Mouse (Mus musculus): Measurements from ENCODE around the gene Inip. TPM values are rescaled to one million over a fixed set of nuclear protein-coding genes. Genes with fewer than 3 reads are reported as not detected.

The Inip gene
- polyA plus RNA-seq, 1 experiment from 2014 or later = 100 TPM

DNA sequence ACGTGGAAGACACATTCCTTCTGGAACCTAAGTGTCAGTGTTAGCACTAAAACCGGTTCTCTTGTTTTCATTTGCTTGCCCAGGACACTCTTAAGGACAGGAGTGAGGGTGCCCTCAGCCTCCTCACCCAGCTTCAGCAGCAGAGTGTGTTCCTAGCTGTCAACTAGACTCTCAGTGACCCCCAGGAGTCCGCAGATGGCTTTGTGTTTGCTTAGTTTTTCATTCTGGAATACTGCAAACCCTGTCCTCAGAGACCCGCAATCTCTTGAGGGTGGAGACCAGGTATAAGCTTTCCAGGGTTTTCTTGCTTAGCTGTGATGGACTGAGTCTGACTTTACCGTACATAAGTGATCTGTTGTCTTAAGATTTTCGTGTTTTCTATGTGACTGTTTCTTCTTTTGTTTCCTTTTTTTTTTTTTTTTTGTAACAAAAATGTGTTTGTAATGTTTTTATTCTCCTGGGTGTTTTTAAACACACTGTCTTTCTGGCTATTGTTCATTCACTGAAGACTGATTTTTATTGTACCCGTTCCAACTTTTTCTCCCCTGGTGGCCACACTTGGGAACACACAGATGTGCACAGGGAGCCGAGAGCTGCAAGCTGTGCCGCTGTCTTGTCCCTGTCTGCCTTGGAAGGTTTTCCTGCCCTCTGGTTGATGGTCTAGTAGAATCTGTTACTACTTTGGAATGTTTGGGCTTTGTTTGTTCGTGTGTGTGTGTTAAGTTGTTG, 40.6 kb downstream of the Inip start:
- Histone ChIP-seq H3K36me3 (replicated peaks) (no peaks in the 10 kb centered on the region), H3K9ac (no peak overlapping the region), H3K27ac (no peak overlapping the region), H3K4me1 (peaks cover 10% of the 10 kb centered on the region), H3K4me3 (replicated peaks) (no peak overlapping the region), H3K27me3 (no peaks in the 10 kb centered on the region), H3K9me3 (no peaks in the 10 kb centered on the region), H3K4me2 (no peak overlapping the region)
- WGBS = 64% methylated on average over 10 of the region's 10 CpGs
- no peak for ATAC-seq (ENCODE audit: low FRiP score)

DNA sequence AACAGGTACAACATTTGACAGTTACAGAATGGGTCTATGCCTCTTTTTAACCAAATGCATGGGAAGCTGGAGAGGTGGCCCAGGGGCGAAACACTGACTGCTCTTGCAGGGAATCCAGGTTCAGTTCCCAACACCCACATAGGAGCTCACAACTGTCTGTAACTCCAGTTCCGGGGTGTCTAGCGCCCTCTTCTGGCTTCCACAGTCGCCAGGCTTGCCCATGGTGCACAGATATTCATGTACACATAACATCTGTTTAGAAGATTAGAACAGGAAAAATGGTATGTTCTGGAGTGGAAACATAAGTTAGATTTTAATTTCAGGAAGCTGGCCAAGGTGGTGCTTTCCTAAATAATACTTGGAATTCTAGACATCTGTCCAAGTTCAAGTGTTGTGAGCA, 41.4 kb downstream of the Inip start:
- Histone ChIP-seq H3K9ac (no peak overlapping the region), H3K4me2 (no peak overlapping the region), H3K36me3 (replicated peaks) (no peaks in the 10 kb centered on the region), H3K27ac (no peak overlapping the region), H3K4me3 (replicated peaks) (no peak overlapping the region), H3K4me1 (peaks cover 2% of the 10 kb centered on the region; the same call in 1 of the 2 replicates), H3K27me3 (no peaks in the 10 kb centered on the region), H3K9me3 (no peaks in the 10 kb centered on the region)
- WGBS = 76% methylated on average over 4 of the region's 4 CpGs
- no peak for ATAC-seq (ENCODE audit: low FRiP score)

DNA sequence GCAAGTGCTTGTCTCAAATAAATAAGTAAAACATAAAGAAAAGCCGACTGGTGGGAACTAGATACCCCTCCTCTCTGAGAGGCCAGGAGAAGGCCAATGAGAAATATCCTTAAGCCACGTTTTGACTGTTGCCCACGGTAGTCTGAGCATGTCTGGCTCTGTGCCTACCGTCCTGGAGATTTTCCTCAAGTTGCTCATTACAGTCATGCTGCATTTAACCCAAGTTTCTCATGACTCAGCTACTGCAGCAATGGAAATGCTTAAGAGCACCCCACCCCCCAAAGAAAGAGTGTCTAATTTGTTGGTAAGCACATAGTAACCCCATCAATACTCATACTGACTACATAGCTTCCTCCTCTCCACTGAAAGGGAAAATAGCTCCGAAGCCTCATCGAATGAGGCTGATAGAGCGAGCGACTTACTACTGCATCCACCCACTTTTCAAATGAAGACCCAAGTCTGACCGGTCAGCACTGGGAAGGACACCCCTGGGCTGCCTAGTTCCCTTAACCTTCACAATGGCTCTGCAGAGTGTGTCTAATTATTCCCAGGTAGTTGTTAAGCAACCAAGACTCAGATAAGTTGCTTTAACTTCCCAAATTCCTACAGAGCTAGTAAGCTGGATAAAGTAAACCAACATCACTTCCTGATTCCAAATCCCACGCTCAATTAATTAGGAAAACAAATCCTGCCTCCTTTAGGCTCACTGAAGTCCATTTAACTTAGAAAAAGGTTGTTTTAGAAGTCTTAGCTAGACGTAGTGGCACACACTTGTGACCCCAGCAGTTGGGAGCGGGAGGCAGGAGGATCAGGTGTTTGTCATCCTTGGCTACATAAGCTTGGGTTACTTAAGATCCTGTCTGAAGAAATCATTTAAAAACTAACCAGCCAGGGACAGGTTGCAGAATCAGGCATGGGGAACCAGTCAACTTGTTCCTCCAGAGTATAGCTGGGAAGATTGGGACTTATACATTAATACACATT, 43.6 kb downstream of the Inip start:
- H3K36me3 ChIP-seq (replicated peaks) = peaks cover 2% of the 10 kb centered on the region
- 81% methylated on average over 12 of the region's 12 CpGs for WGBS
- H3K4me2 ChIP-seq = no peak overlapping the region
- no peak overlapping the region for H3K9ac ChIP-seq
- no peak overlapping the region for H3K27ac ChIP-seq
- no peaks in the 10 kb centered on the region for H3K27me3 ChIP-seq
- no peak overlapping the region for H3K4me3 ChIP-seq (replicated peaks)
- H3K4me1 ChIP-seq = no peaks in the 10 kb centered on the region
- H3K9me3 ChIP-seq = no peaks in the 10 kb centered on the region
- no peak for ATAC-seq (ENCODE audit: low FRiP score)

DNA sequence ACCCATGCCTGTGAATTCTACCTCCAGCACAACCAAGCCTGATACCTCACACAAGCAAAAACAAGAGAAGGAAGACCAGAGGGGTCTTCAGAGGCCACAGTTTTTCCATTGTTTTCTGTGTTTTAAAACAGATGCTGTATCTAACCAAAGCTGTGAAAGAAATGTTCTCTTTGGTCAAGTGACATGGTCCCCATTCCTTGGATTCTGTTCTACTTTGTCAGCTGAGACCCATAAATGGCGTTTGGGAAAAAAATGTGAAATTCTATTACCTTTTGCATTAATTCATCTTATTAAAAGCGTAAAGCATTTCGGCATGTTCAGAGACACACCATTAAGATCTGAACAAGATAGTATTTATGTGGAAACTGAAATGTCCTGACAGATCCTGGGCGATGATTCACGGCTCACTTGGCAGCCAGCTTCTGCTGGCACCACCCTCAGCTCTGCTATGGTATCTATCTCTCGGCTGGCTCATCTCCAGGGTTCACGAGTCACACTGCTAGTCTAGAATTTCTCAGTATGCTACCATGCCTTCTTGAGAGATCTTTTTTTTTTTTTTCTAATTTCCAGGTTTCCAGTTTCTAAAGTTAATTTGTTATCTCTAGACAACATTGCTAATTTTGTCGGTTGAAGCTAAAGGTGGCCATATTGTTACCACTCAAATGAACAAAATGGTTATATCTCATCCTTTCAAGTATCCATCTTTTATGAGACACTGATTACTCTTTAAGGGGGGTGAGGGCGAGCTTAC, 44.9 kb downstream of the Inip start:
- WGBS = 89% methylated on average over 9 of the region's 9 CpGs
- ATAC-seq (ENCODE audit: low FRiP score) = no peak

DNA sequence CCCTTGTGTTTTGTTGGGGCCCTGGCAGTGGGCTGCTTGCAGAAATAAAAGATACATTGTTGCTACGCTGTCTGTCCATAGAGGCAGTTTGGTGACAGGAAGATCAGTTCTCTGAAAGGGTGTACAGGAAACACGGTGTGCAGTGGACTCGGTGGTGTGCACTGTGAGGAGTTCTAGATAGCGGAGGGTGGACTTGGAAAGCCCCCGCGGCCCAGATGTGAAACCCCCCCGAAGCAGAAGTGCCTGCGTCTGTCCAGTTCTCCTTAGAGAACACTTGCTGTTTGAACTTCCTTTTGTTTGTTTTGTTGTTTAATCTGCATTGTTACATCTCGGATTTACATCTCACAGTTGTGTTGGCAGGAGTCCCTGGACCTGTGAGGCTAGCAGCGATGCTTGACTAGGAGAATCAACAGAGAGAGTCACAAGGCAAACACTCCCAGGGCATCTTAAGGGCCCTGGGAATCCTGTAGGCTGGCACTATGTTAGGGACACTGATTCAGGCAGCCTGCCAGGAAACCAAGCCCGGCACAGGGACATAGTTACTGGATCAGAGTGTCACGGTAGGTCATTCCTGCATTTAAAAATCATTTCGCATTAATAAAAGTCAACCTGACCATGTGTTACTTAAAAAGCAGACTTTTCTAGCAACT, 47.8 kb downstream of the Inip start:
- H3K4me1 ChIP-seq = no peaks in the 10 kb centered on the region
- peaks cover 11% of the 10 kb centered on the region for H3K36me3 ChIP-seq (replicated peaks)
- 75% methylated on average over 13 of the region's 13 CpGs for WGBS
- no peaks in the 10 kb centered on the region for H3K9me3 ChIP-seq
- H3K27ac ChIP-seq = no peak overlapping the region
- H3K4me2 ChIP-seq = no peak overlapping the region
- H3K9ac ChIP-seq = no peak overlapping the region
- no peak overlapping the region for H3K4me3 ChIP-seq (replicated peaks)
- no peaks in the 10 kb centered on the region for H3K27me3 ChIP-seq
- ATAC-seq (ENCODE audit: low FRiP score) = no peak

More for the DNA sequence above, 44.9 kb downstream of the Inip start:
- H3K27ac ChIP-seq = no peak overlapping the region
- no peaks in the 10 kb centered on the region for H3K27me3 ChIP-seq
- no peaks in the 10 kb centered on the region for H3K4me1 ChIP-seq
- H3K9me3 ChIP-seq = no peaks in the 10 kb centered on the region
- H3K36me3 ChIP-seq (replicated peaks) = peaks cover 11% of the 10 kb centered on the region
- no peak overlapping the region for H3K4me3 ChIP-seq (replicated peaks)
- no peak overlapping the region for H3K4me2 ChIP-seq
- H3K9ac ChIP-seq = no peak overlapping the region

DNA sequence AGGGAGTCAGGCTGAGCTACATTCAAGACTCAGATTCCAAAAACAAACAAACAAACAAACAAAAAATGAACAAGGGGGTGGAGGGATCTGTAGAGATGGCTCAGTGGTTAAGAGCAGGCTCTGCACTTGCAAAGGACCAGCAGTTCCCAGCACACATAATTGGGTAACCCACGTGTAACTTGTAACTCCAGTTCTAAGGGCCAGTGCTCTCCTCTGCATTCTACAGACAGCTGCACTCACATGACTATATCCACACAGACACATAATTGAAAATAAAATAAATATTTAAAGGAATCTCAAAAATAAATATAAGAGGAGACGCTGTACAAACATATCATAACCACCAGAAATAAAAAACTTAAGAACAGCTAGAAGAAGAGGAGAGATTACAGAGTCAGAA, 61.5 kb downstream of the Inip start:
- Histone ChIP-seq H3K27me3 (no peaks in the 10 kb centered on the region), H3K9me3 (no peaks in the 10 kb centered on the region), H3K36me3 (replicated peaks) (peaks cover 6% of the 10 kb centered on the region; the same call in 1 of the 2 replicates), H3K4me2 (no peak overlapping the region), H3K9ac (no peak overlapping the region), H3K27ac (no peak overlapping the region), H3K4me3 (replicated peaks) (no peak overlapping the region), H3K4me1 (no peaks in the 10 kb centered on the region)
- no peak for ATAC-seq (ENCODE audit: low FRiP score)
- WGBS = 85% methylated on average over 2 of the region's 2 CpGs

DNA sequence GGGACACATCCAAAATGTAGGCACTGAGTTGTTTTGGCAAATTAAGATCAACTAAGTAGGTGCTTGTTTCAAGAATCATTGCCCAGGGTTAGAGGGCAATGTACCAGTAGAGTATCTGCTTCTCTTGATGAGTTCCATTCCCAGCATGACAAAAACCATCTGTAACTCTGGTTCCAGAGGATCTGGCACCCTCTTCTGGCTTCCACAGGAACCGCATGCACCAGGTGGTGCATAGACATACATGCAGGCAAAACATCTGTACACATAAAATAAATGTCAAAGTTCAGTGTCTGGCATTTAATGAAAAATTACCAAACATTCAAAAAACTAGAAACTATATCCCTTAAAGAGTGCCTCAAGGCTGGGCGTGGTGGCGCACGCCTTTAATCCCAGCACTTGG, 62.1 kb downstream of the Inip start:
- no peaks in the 10 kb centered on the region for H3K27me3 ChIP-seq
- ATAC-seq (ENCODE audit: low FRiP score) = no peak
- WGBS = 98% methylated on average over 4 of the region's 4 CpGs

DNA sequence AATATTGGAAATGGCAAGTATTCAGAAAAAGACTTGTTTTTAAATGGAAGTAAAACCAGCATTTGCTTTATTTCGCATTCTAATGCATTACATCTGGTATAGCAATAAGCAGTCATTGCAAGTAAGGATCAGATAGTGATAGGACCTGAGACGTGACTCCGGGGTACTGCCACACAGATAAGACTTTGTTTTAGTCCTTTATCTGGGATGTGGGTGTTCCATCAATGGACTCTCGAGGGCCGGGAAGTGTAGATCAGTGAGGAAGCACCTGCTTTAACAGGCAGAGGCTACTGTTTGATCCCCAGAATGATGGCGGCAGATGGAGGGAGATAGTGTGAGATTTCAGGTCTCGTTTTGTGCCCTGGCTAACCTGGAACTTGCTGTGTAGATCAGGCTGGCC, 69.8 kb downstream of the Inip start:
- WGBS = 95% methylated on average over 7 of the region's 7 CpGs
- H3K4me2 ChIP-seq = no peak overlapping the region

More for the DNA sequence above, 62.1 kb downstream of the Inip start:
- H3K4me3 ChIP-seq (replicated peaks) = no peak overlapping the region
- no peaks in the 10 kb centered on the region for H3K4me1 ChIP-seq
- no peak overlapping the region for H3K9ac ChIP-seq
- H3K4me2 ChIP-seq = no peak overlapping the region
- H3K36me3 ChIP-seq (replicated peaks) = peaks cover 6% of the 10 kb centered on the region; the same call in 1 of the 2 replicates
- H3K9me3 ChIP-seq = no peaks in the 10 kb centered on the region
- no peak overlapping the region for H3K27ac ChIP-seq

DNA sequence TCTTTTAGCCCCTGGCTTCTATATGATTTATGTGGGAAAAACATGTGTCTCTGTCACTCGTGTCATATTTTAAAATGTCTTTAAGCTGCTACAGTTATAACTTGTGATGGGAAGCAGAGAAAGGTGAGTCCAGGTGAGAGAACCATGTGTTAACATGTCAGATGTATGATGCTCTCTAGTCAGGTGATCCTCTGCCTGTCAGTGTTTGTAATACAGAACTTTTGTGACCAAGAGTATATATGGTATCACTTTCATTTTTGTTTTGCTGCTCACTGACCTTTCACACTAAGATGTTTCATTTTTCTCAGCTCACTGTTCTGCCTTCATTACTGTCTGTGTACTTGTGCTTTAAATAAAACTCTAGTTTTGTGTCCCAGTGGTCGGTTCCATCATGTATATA, 72.5 kb downstream of the Inip start:
- Histone ChIP-seq H3K4me1 (peaks cover 9% of the 10 kb centered on the region), H3K27ac (no peak overlapping the region), H3K4me2 (no peak overlapping the region), H3K4me3 (replicated peaks) (no peak overlapping the region), H3K36me3 (replicated peaks) (no peaks in the 10 kb centered on the region), H3K9ac (no peak overlapping the region), H3K27me3 (no peaks in the 10 kb centered on the region), H3K9me3 (no peaks in the 10 kb centered on the region)
- WGBS = 87% methylated on average over 2 of the region's 2 CpGs
- ATAC-seq (ENCODE audit: low FRiP score) = no peak

More for the DNA sequence above, 69.8 kb downstream of the Inip start:
- Histone ChIP-seq H3K27ac (no peak overlapping the region), H3K9ac (no peak overlapping the region), H3K4me1 (peaks cover 9% of the 10 kb centered on the region), H3K36me3 (replicated peaks) (no peaks in the 10 kb centered on the region), H3K27me3 (no peaks in the 10 kb centered on the region), H3K9me3 (no peaks in the 10 kb centered on the region), H3K4me3 (replicated peaks) (no peak overlapping the region)
- ATAC-seq (ENCODE audit: low FRiP score) = no peak

DNA sequence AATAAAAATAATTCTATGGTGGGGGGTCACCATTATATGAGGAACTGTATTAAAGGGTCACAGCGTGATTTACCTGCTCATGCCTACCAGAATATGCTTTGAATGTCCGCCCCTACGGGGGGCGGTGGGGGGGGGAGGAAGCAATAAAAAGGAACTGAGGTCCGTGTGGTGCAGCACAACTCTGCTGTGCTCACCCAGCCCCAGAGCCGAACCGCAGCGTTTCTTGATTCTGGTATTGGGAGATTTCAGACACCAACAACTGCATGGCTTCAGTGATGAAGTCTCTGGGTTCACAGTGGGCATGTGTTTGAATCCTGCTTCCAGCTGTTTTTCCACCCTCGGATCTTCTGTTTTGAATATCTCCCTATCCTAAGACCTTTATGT, 73.5 kb downstream of the Inip start:
- peaks cover 9% of the 10 kb centered on the region for H3K4me1 ChIP-seq
- no peak for ATAC-seq (ENCODE audit: low FRiP score)

DNA sequence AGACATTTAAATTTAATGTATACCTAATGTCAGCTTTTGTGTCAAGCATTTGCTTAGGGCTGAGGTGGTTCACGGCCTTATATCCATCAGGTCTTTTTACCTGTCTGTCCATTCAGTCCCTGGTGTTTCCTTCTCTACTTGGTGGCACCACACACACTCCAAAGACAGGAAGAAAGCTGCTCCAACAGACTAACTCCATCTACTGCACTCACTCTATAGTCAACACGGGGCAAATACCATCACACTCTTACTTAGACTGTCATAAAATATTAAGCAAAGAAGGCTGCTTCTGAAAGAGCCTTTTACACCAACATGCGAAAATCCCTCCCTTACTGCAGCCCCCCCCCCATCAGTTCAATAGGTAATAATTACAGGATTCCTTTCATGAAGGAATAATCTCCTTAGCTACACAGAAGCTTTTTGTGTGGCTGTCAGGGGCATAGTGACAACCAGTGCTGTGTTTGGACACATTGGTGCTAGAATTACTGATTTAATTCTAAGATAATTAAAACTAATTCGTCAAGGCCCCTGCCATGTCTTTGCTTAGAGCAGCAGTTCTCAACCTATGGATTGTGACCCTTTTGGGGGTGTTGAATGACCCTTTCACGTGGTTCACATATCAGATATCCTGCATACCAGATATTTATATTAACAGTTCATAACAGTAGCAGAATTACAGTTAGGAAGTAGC, 74.1 kb downstream of the Inip start:
- Histone ChIP-seq H3K9me3 (no peaks in the 10 kb centered on the region), H3K27ac (no peak overlapping the region), H3K9ac (no peak overlapping the region), H3K27me3 (no peaks in the 10 kb centered on the region), H3K4me2 (no peak overlapping the region), H3K36me3 (replicated peaks) (no peaks in the 10 kb centered on the region), H3K4me3 (replicated peaks) (no peak overlapping the region), H3K4me1 (peaks cover 9% of the 10 kb centered on the region)
- 26% methylated on average over 5 of the region's 5 CpGs for WGBS
- ATAC-seq (ENCODE audit: low FRiP score) = no peak

More for the DNA sequence above, 73.5 kb downstream of the Inip start:
- no peaks in the 10 kb centered on the region for H3K36me3 ChIP-seq (replicated peaks)
- WGBS = 86% methylated on average over 9 of the region's 9 CpGs
- no peak overlapping the region for H3K9ac ChIP-seq
- H3K27ac ChIP-seq = no peak overlapping the region
- H3K27me3 ChIP-seq = no peaks in the 10 kb centered on the region
- H3K4me3 ChIP-seq (replicated peaks) = no peak overlapping the region
- no peak overlapping the region for H3K4me2 ChIP-seq
- H3K9me3 ChIP-seq = no peaks in the 10 kb centered on the region
